ENCODE assay signal across 8 mouse cellular contexts in genomic region chr2:76968919-76969318, GRCm38 (mm10). TPM values are rescaled to one million over a fixed set of nuclear protein-coding genes. Genes with fewer than 3 reads are reported as not detected.
A peak's percentile ranks its signal among the peaks of the same experiment; 100 is the strongest.
DNase-seq lines count a peak whose midpoint lies in the region; ATAC-seq and TF ChIP-seq lines count a peak whose summit lies in the region.

No protein-coding gene starts in this region.

- H3K27me3 ChIP-seq in C2C12 (ENCODE audit: control insufficient read depth, insufficient read depth, insufficient read length), result no peaks in the 10 kb centered on the region
- no peaks in the 10 kb centered on the region for H3K27me3 ChIP-seq in lung, embryonic 14.5 days (ENCODE audit: insufficient read depth, low read length)

- no peak overlapping the region for H3ac ChIP-seq in C2C12 (ENCODE audit: control insufficient read depth, insufficient read length, low read depth)

- H3K79me3 ChIP-seq in C2C12 (ENCODE audit: low read depth), result no peaks in the 10 kb centered on the region

- H3K4me2 ChIP-seq in lung, embryonic 14.5 days, result no peak overlapping the region

- no peaks in the 10 kb centered on the region for H3K9me3 ChIP-seq in lung, embryonic 14.5 days (ENCODE audit: low read depth, low read length)

- H3K4me3 ChIP-seq in C2C12 (ENCODE audit: insufficient read depth, poor library complexity, severe bottlenecking), result no peak overlapping the region
- H3K4me3 ChIP-seq in lung, embryonic 14.5 days (ENCODE audit: low read depth, low read length), result no peak overlapping the region

- no peak overlapping the region for H3K9ac ChIP-seq in lung, embryonic 14.5 days

- ATAC-seq in lung, embryonic 14.5 days (ENCODE audit: insufficient read depth), result peak; percentile 81

- no peak overlapping the region for H3K27ac ChIP-seq in lung, embryonic 14.5 days (ENCODE audit: low read depth)

- intact Hi-C loops in heart, postnatal 10 days (cut with DNase I), result loop anchor here (1.0 kb wide), 1 partner anchor 40 kb away; no protein-coding TSS in a partner anchor

- no peaks in the 10 kb centered on the region for H3K79me2 ChIP-seq in C2C12 (ENCODE audit: control insufficient read depth, insufficient read depth)

- peak; percentile 75 for TF ChIP-seq CTCF in C2C12 (IDR thresholded peaks at IDR 0.05; ENCODE audit: control insufficient read depth, insufficient read depth, insufficient read length)
- TF ChIP-seq CTCF in lung, embryonic 14.5 days (IDR thresholded peaks at IDR 0.05; ENCODE audit: low read depth), result peak; percentile 83

- DNase-seq in adrenal gland, adult 18-20 months (ENCODE audit: low spot score in 2 of 2), result peak; percentile 50 to 57
- DNase-seq in embryo, embryonic 10.5 days (ENCODE audit: low spot score), result peak; percentile 85
- DNase-seq in heart, postnatal 10 days, result peak; percentile 71 to 83
- DNase-seq in layer of hippocampus, adult 11-12 months (ENCODE audit: low spot score), result peak; percentile 81
- DNase-seq in lung, embryonic 14.5 days, result peak; percentile 91
- DNase-seq in ovary, postnatal 10 days (ENCODE audit: low spot score), result peak; percentile 49
- peak; percentile 38 for DNase-seq in urinary bladder, adult 2 months (ENCODE audit: low spot score)

- no peaks in the 10 kb centered on the region for H3K4me1 ChIP-seq in lung, embryonic 14.5 days (ENCODE audit: insufficient read depth)

- WGBS in lung, embryonic 14.5 days, result 18% methylated on average over 8 of the region's 8 CpGs

- H3K36me3 ChIP-seq in C2C12 (ENCODE audit: control insufficient read depth, insufficient read depth), result no peaks in the 10 kb centered on the region
- H3K36me3 ChIP-seq in lung, embryonic 14.5 days (ENCODE audit: insufficient read depth), result no peaks in the 10 kb centered on the region

TF ChIP-seq in C2C12, 6 proteins besides CTCF, POLR2A, EP300 and RAD21:
- TF ChIP-seq USF1 (IDR thresholded peaks at IDR 0.05; ENCODE audit: low read depth) (no peak), CEBPB (IDR thresholded peaks at IDR 0.05; ENCODE audit: low read depth) (no peak), FOSL1 (IDR thresholded peaks at IDR 0.05; ENCODE audit: insufficient read depth, low read length, poor library complexity, severe bottlenecking) (no peak), MYOD1 (IDR thresholded peaks at IDR 0.05; ENCODE audit: control insufficient read depth, insufficient read length, low read depth) (no peak), MYOG (IDR thresholded peaks at IDR 0.05; ENCODE audit: control insufficient read depth, extremely low read depth, insufficient read length) (no peak), MAX (IDR thresholded peaks at IDR 0.05) (no peak)

RNA-seq across cellular contexts. Expression of gene Ttn, which starts 13.4 kb away (rescaled TPM):
- polyA plus RNA-seq in C2C12 (2012; fragmentation: generic; extraction: Trizol), result 0.43 TPM
- 1 to 10 TPM in 1 of 2 experiments, under 1 TPM in 1; 0.03 to 5.5 TPM for total RNA-seq in adrenal gland, adult 18-20 months (2021)
- total RNA-seq in heart, postnatal 10 days (2021), result 1,000 to 10,000 TPM; 2,261 to 2,393 TPM
- 0.63 and 7.9 TPM in 2 replicates for polyA plus RNA-seq in lung, embryonic 14.5 days (2014; fragmentation: Nextera tagmentation; extraction: Ambion mirVana)
- polyA plus RNA-seq in urinary bladder, adult 2 months (2012; rRNA removed), result under 0.01 and 0.03 TPM in 2 replicates

Comparison
In these comparisons a context has a peak if more than half of its experiments do, and no peak if none do; other contexts are left out.
1. DNase-seq: peak in every context shown above with its lines; median percentile 91 in lung, embryonic 14.5 days; 85 in embryo, embryonic 10.5 days; 81 in layer of hippocampus, adult 11-12 months; 77 in heart, postnatal 10 days; 54 in adrenal gland, adult 18-20 months; 49 in ovary, postnatal 10 days; 38 in urinary bladder, adult 2 months.